Comparison of ENCODE assay signal across 10 mouse cellular contexts in genomic region chr4:45493118-45493517, GRCm38 (mm10). TPM values are rescaled to one million over a fixed set of nuclear protein-coding genes. Genes with fewer than 3 reads are reported as not detected.
DNase-seq lines count a peak whose midpoint lies in the region; ATAC-seq lines count a peak whose summit lies in the region.
"Had no signal": no experiment of that assay in that cellular context is flagged by ENCODE, and none has a peak within 500 bp of the region (broad histone marks: within the 10 kb centered on the region; RNA-seq: fewer than 3 reads in every experiment).

No protein-coding gene starts in this region.

- no peak overlapping the region for H3K9ac ChIP-seq in hindbrain, embryonic 12.5 days
- no peak overlapping the region for H3K9ac ChIP-seq in hindbrain, embryonic 14.5 days
- H3K9ac ChIP-seq in embryonic facial prominence, embryonic 12.5 days, result no peak overlapping the region
- no peak overlapping the region for H3K9ac ChIP-seq in limb, embryonic 15.5 days

- DNase-seq in hindbrain, embryonic 14.5 days (ENCODE audit: low spot score), result no peak
- DNase-seq in c-Kit-negative CD71-positive TER-119-positive erythroid progenitor cells, embryonic 14.5 days (ENCODE audit: low read depth, low spot score), result peak; percentile 33
- DNase-seq in ovary, postnatal 36 days (ENCODE audit: low spot score), result no peak
- DNase-seq in adrenal gland, postnatal 4 days (ENCODE audit: low spot score in 2 of 2), result no peak
- no peak for DNase-seq in gastrocnemius, postnatal 10 days
- DNase-seq: midbrain, embryonic 14.5 days had no signal

- H3K9me3 ChIP-seq in hindbrain, embryonic 12.5 days (replicated peaks), result no peaks in the 10 kb centered on the region
- H3K9me3 ChIP-seq in hindbrain, embryonic 14.5 days (ENCODE audit: control insufficient read depth, low read length), result no peaks in the 10 kb centered on the region
- H3K9me3 ChIP-seq in embryonic facial prominence, embryonic 12.5 days, result no peaks in the 10 kb centered on the region
- H3K9me3 ChIP-seq in limb, embryonic 15.5 days, result no peaks in the 10 kb centered on the region

- WGBS in hindbrain, embryonic 12.5 days, result 12% methylated on average over 7 of the region's 7 CpGs
- WGBS in hindbrain, embryonic 14.5 days, result 9% methylated on average over 7 of the region's 7 CpGs
- 6% methylated on average over 7 of the region's 7 CpGs for WGBS in embryonic facial prominence, embryonic 12.5 days
- 17% methylated on average over 7 of the region's 7 CpGs for WGBS in limb, embryonic 15.5 days

- H3K4me3 ChIP-seq in hindbrain, embryonic 12.5 days, result no peak overlapping the region
- no peak overlapping the region for H3K4me3 ChIP-seq in hindbrain, embryonic 14.5 days (replicated peaks; ENCODE audit: low read length)
- no peak overlapping the region for H3K4me3 ChIP-seq in embryonic facial prominence, embryonic 12.5 days
- H3K4me3 ChIP-seq in limb, embryonic 15.5 days, result no peak overlapping the region
- H3K4me3 ChIP-seq: layer of hippocampus, adult 2 months had no signal

- H3K36me3 ChIP-seq in hindbrain, embryonic 12.5 days, result no peaks in the 10 kb centered on the region
- H3K36me3 ChIP-seq in hindbrain, embryonic 14.5 days (replicated peaks; ENCODE audit: control insufficient read depth, insufficient read depth), result no peaks in the 10 kb centered on the region
- H3K36me3 ChIP-seq in embryonic facial prominence, embryonic 12.5 days, result no peaks in the 10 kb centered on the region
- 0 out of 2 replicates have a peak, but pooled peaks cover 4% of the 10 kb centered on the region for H3K36me3 ChIP-seq in limb, embryonic 15.5 days

- H3K27ac ChIP-seq in hindbrain, embryonic 12.5 days, result 0 out of 2 replicates have a peak overlapping the region, but pooled peaks have one; percentile 23
- H3K27ac ChIP-seq in hindbrain, embryonic 14.5 days, result no peak overlapping the region
- peak overlapping the region; percentile 75 for H3K27ac ChIP-seq in embryonic facial prominence, embryonic 12.5 days
- peak overlapping the region; percentile 57; the same call in 1 of the 2 replicates for H3K27ac ChIP-seq in limb, embryonic 15.5 days
- H3K27ac ChIP-seq: layer of hippocampus, adult 2 months had no signal

- H3K27me3 ChIP-seq in hindbrain, embryonic 12.5 days, result peaks cover 13% of the 10 kb centered on the region; the same call in 1 of the 2 replicates
- H3K27me3 ChIP-seq in hindbrain, embryonic 14.5 days (ENCODE audit: control insufficient read depth, insufficient read depth, low read length), result 0 out of 2 replicates have a peak, but pooled peaks cover 5% of the 10 kb centered on the region
- H3K27me3 ChIP-seq in embryonic facial prominence, embryonic 12.5 days, result no peaks in the 10 kb centered on the region
- H3K27me3 ChIP-seq in limb, embryonic 15.5 days, result no peaks in the 10 kb centered on the region

- no peak for ATAC-seq in hindbrain, embryonic 12.5 days (ENCODE audit: low FRiP score)
- ATAC-seq in hindbrain, embryonic 14.5 days (ENCODE audit: low FRiP score), result no peak
- no peak for ATAC-seq in embryonic facial prominence, embryonic 12.5 days (ENCODE audit: insufficient number of reproducible peaks, insufficient read depth, low FRiP score, low TSS enrichment)
- no peak for ATAC-seq in limb, embryonic 15.5 days (ENCODE audit: insufficient number of reproducible peaks, low FRiP score, low TSS enrichment, low read depth)

- 0 out of 2 replicates have a peak overlapping the region, but pooled peaks have one; percentile 3 for H3K4me2 ChIP-seq in hindbrain, embryonic 12.5 days (replicated peaks)
- no peak overlapping the region for H3K4me2 ChIP-seq in hindbrain, embryonic 14.5 days (replicated peaks)
- H3K4me2 ChIP-seq in embryonic facial prominence, embryonic 12.5 days (replicated peaks), result no peak overlapping the region
- H3K4me2 ChIP-seq in limb, embryonic 15.5 days, result peak overlapping the region; percentile 17; the same call in 1 of the 2 replicates

- peaks cover 95% of the 10 kb centered on the region for H3K4me1 ChIP-seq in hindbrain, embryonic 12.5 days
- peaks cover 72% of the 10 kb centered on the region for H3K4me1 ChIP-seq in hindbrain, embryonic 14.5 days (replicated peaks; ENCODE audit: control insufficient read depth, insufficient read depth, low read length)
- peaks cover 87% of the 10 kb centered on the region for H3K4me1 ChIP-seq in embryonic facial prominence, embryonic 12.5 days
- peaks cover 90% of the 10 kb centered on the region for H3K4me1 ChIP-seq in limb, embryonic 15.5 days

RNA-seq across cellular contexts. Expression of gene Shb, which starts 39.2 kb away (rescaled TPM):
- polyA plus RNA-seq in hindbrain, embryonic 12.5 days (2016; fragmentation: Nextera tagmentation; extraction: Ambion mirVana), result 10.0 and 10.1 TPM in 2 replicates
- 8.7 and 9.9 TPM in 2 replicates for polyA plus RNA-seq in hindbrain, embryonic 14.5 days (2014; fragmentation: Nextera tagmentation; extraction: Ambion mirVana)
- polyA plus RNA-seq in embryonic facial prominence, embryonic 12.5 days (2016; fragmentation: Nextera tagmentation; extraction: Ambion mirVana), result 8.3 and 9.6 TPM in 2 replicates
- polyA plus RNA-seq in limb, embryonic 15.5 days (2015; fragmentation: Nextera tagmentation; extraction: Ambion mirVana), result 6.8 and 9.6 TPM in 2 replicates
- total RNA-seq in adrenal gland, postnatal 4 days (2021), result 10 to 100 TPM; 52.3 to 55.3 TPM
- 10 to 100 TPM in 1 of 2 experiments, 1 to 10 TPM in 1; 9.3 to 12.5 TPM for total RNA-seq in gastrocnemius, postnatal 10 days (2021)

Comparison
In these comparisons a context has a peak if more than half of its experiments do, and no peak if none do; other contexts are left out.
1. H3K4me2 ChIP-seq: peak in hindbrain, embryonic 12.5 days (single experiment) and limb, embryonic 15.5 days (single experiment); none in hindbrain, embryonic 14.5 days (single experiment) and embryonic facial prominence, embryonic 12.5 days (single experiment).